Mouse (Mus musculus): Measurements from ENCODE around the gene Fam25c. TPM values are rescaled to one million over a fixed set of nuclear protein-coding genes. Genes with fewer than 3 reads are reported as not detected.

Fam25c gene
- polyA plus RNA-seq, 1 experiment from 2014 or later, result not detected

DNA sequence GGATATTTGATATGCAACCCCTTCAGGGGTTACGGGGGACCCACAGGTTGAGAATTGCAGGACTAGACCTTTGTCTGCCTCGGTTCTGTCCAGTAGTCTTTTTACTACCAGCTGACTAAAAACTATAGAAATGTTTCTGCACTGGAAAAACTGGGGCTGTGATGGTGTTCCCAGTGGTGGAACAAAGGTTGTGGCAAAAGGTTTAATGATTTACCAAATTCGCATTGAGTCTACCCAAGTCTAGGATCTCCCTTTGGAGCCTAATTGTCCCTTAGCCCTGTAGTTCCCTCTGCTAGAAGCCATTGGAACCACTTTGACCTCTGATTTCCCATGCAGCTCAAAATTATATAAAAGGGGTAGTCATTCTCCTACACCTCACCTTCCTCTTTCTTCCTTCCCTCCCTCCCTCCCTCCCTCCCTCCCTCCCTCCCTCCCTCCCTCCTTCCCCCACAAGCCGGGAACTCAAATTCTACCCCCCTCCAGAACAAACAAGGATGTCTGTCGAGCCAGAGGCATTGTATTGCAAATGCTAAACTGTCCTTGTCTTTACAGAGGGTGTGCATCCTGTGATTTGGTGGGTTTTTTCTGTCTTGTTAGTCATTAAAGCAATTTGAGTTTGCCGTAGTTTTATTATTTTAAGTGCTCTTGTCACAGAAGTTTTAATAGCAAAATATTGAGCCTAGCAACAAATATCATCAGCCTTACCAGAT lies 42.7 kb downstream of the Fam25c start:
- WGBS, result 18% methylated on average over 6 of the region's 6 CpGs
- Histone ChIP-seq H3K27ac (peak overlapping the region; percentile 69), H3K4me3 (peak overlapping the region; percentile 95), H3K9me3 (no peaks in the 10 kb centered on the region), H3K4me1 (replicated peaks) (peaks cover 25% of the 10 kb centered on the region), H3K27me3 (ENCODE audit: insufficient read depth, poor library complexity, severe bottlenecking) (no peaks in the 10 kb centered on the region), H3K36me3 (peaks cover 18% of the 10 kb centered on the region)
- no peak for DNase-seq (ENCODE audit: low spot score)

DNA sequence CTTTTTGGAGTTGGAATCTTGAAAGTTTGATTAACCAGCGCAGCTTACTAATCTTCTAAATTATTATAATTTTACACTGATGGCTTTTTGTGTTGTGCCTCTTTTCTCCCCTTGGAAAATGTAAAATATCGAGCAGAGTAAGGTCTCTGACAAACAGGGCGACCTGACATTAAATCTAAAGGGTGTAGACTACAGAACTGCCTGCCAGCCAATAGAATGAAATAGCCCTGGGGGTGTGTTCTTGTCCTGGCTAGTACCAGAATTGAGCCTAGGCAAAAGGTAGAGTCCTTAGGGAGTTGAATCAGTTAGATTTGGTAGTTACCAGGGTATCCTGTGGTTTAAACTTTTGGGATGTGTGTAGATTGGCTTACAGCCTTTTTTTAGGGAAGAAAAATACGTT lies 43.5 kb downstream of the Fam25c start:
- Histone ChIP-seq H3K27me3 (ENCODE audit: insufficient read depth, poor library complexity, severe bottlenecking) (no peaks in the 10 kb centered on the region), H3K36me3 (peaks cover 12% of the 10 kb centered on the region), H3K27ac (peak overlapping the region; percentile 98), H3K4me1 (replicated peaks) (peaks cover 25% of the 10 kb centered on the region), H3K9me3 (no peaks in the 10 kb centered on the region), H3K4me3 (peak overlapping the region; percentile 95)
- peak; percentile 5 for DNase-seq (ENCODE audit: low spot score)
- WGBS, result 5% methylated on average over 4 of the region's 4 CpGs

DNA sequence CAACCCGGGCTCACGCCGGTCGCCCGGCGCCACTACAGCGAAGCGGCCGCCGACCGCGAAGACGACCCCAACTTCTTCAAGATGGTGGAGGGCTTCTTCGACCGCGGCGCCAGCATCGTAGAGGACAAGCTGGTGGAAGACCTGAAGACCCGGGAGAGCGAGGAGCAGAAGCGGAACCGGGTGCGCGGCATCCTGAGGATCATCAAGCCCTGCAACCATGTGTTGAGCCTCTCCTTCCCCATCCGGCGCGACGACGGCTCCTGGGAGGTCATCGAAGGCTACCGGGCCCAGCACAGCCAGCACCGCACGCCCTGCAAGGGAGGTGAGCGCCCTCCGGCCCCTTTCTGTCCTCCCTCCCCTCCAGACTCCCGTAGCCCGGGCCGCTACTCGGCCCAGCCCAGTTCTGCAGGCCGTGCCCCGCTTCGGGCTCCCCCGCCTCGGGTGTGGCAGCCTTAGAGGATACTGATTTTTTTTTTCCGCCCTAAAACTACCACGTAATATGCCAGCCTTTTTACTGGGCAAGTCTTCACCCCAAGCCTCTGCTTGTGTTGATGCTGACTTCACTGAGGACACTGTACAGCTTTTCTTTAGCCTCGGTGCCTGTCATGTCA lies 44.1 kb downstream of the Fam25c start:
- H3K4me1 ChIP-seq (replicated peaks), result peaks cover 25% of the 10 kb centered on the region
- H3K27me3 ChIP-seq (ENCODE audit: insufficient read depth, poor library complexity, severe bottlenecking), result no peaks in the 10 kb centered on the region
- H3K9me3 ChIP-seq, result no peaks in the 10 kb centered on the region
- peak overlapping the region; percentile 98 for H3K27ac ChIP-seq
- DNase-seq (ENCODE audit: low spot score), result peak; percentile 70
- H3K36me3 ChIP-seq, result peaks cover 6% of the 10 kb centered on the region
- peak overlapping the region; percentile 95 for H3K4me3 ChIP-seq
- under 1% methylated on average over 47 of the region's 47 CpGs for WGBS

DNA sequence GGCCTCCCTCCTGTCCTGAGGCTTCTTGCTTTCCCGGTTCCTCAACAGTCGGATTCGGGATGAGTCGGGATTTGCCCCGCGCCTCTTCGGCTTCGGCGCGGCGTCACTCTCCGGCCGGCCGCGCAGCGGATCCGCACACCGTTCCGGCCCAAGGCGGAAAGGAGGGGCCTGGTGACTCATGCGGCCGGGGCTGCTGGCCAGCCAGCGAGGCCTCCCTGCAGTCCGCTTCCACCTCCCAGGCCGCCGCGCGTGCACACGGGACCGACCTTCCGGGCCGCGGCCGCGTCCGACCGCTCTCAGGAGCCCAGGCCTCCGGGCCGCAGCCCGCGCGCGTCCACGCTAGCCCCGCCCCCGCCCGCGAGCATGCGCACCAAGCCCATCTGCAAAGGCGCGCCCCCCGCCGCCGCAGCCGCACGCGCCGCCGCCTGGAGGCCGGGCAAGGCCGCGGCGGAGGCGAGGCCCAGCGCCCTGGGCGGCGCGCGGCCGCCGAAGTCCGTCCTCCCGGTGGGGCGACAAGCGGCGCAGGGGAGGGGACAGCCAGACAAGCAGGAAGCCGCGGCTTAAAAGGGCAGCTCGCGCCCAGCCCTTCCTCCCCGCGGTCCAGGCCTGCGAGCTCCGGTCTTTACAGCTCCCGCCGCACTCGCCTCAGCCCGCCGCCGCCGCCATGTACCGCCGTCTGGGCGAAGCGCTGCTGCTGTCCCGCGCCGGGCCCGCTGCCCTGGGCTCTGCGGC lies 44.8 kb downstream of the Fam25c start, which contains the start of the genes Shld2 and Glud1:
TSS of gene Shld2 (minus strand) at position 260 of the 732 bp plus-strand sequence.
TSS of gene Glud1 (plus strand) at position 494 of the 732 bp plus-strand sequence.
- Histone ChIP-seq H3K27ac (peak within 1 kb of the TSS; percentile 98), H3K27me3 (ENCODE audit: insufficient read depth, poor library complexity, severe bottlenecking) (no peaks in the 10 kb centered on the region), H3K4me1 (replicated peaks) (peaks cover 25% of the 10 kb centered on the region), H3K4me3 (peak within 1 kb of the TSS; percentile 95), H3K9me3 (no peaks in the 10 kb centered on the region), H3K36me3 (peaks cover 5% of the 10 kb centered on the region; the same call in 1 of the 2 replicates)
- WGBS, result under 1% methylated on average over 100 of the region's 100 CpGs
- DNase-seq (ENCODE audit: low spot score), result peak; percentile 95

DNA sequence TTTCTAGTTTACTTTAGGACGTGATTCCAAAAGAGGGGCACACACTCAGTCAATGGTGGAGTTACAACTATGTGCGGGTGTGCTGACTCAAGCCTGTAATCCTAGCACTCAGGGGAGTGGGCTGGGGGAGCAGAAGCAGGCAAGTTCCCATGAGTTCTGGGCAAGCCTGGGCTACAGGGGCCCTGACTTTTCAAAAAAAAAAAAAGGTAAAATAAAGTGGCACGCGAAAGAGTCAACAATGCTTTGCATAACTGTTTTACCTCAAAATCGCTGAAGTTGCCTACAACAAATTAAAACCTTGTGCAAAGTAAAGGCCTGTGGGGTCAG lies 45.4 kb downstream of the Fam25c start:
- no peaks in the 10 kb centered on the region for H3K9me3 ChIP-seq
- peaks cover 5% of the 10 kb centered on the region; the same call in 1 of the 2 replicates for H3K36me3 ChIP-seq
- H3K4me1 ChIP-seq (replicated peaks), result peaks cover 25% of the 10 kb centered on the region
- peak overlapping the region; percentile 98 for H3K27ac ChIP-seq
- WGBS, result 13% methylated on average over 5 of the region's 5 CpGs
- peak overlapping the region; percentile 95 for H3K4me3 ChIP-seq
- DNase-seq (ENCODE audit: low spot score), result no peak
- no peaks in the 10 kb centered on the region for H3K27me3 ChIP-seq (ENCODE audit: insufficient read depth, poor library complexity, severe bottlenecking)

DNA sequence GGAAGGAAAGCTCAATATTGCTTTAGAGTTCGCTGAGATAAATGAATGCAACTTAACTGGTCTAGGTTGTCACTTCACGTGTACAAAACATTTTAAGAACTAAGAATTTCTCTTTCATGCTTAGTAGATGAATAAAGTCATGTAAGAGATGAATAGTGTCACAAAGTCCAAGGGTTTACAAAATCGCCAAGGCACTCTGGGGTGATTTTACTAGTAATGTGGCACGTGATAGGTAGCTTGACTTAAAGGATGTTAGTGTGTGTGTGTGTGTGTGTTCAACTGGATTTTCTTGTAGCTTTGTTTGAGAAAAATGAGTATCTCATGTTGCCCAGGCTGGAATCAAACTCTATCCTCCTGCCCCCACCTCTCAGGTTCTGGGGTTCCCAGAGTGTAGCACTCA lies 46.0 kb downstream of the Fam25c start:
- Histone ChIP-seq H3K9me3 (no peaks in the 10 kb centered on the region), H3K4me1 (replicated peaks) (peaks cover 25% of the 10 kb centered on the region), H3K36me3 (peaks cover 5% of the 10 kb centered on the region; the same call in 1 of the 2 replicates), H3K27ac (no peak overlapping the region), H3K4me3 (no peak overlapping the region; the same call in 1 of the 2 replicates), H3K27me3 (ENCODE audit: insufficient read depth, poor library complexity, severe bottlenecking) (no peaks in the 10 kb centered on the region)
- 95% methylated on average over 4 of the region's 4 CpGs for WGBS
- DNase-seq (ENCODE audit: low spot score), result no peak

DNA sequence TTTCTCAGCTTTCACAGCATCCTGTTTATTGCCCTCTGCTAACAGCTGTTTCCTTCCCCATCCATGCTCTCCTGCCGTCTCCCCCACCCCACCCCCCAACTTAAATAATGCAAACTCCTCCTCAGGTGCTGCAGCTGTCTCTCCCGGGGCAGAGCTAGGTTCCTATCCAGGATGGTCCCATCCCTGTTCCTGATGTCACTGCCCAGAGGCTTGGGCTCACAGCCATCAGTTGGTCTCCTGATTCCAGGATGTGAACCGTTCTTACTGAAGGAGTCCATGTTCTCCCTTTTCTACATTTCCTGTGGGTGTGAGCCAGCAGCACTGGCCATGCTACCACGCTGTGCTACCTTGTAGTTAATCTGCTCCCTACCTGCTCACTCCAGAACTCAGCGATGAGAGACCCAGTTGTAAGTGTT lies 52.0 kb downstream of the Fam25c start:
- no peaks in the 10 kb centered on the region for H3K27me3 ChIP-seq (ENCODE audit: insufficient read depth, poor library complexity, severe bottlenecking)
- 46% methylated on average over 5 of the region's 5 CpGs for WGBS
- no peak for DNase-seq (ENCODE audit: low spot score)

DNA sequence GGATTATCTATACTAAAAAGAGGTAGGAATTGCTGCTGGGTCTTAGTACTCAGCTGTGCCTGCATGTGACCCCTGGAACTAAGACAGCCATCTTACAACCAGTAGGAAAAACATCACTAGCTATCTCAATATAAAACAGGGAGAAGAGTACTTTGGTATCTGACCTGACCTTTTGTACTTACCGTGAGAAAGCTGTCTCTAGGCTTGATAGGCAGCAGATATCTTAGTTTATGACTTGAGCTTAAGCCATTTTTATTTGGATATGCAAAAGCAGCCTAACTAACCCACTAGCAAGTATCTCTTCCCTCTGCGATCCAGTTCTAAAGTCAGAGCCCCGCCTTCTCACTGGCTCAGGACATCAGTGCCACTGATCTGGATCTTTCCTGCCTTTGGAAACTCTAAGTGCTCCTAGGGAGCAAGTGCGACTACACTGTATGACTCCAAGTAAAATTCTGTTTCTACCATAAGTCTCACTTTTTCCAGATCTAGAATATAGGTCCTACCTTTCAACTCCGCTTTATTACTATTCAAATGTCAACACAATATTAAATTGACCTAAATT lies 52.5 kb downstream of the Fam25c start:
- H3K4me3 ChIP-seq, result no peak overlapping the region
- H3K9me3 ChIP-seq, result no peaks in the 10 kb centered on the region
- H3K36me3 ChIP-seq, result no peaks in the 10 kb centered on the region
- 80% methylated on average over 5 of the region's 5 CpGs for WGBS
- no peak overlapping the region for H3K27ac ChIP-seq
- no peaks in the 10 kb centered on the region for H3K4me1 ChIP-seq (replicated peaks)
- H3K27me3 ChIP-seq (ENCODE audit: insufficient read depth, poor library complexity, severe bottlenecking), result no peaks in the 10 kb centered on the region
- no peak for DNase-seq (ENCODE audit: low spot score)

More for the DNA sequence above, 52.0 kb downstream of the Fam25c start:
- Histone ChIP-seq H3K4me1 (replicated peaks) (no peaks in the 10 kb centered on the region), H3K9me3 (no peaks in the 10 kb centered on the region), H3K27ac (no peak overlapping the region), H3K4me3 (no peak overlapping the region), H3K36me3 (no peaks in the 10 kb centered on the region)

Other genes with a start within 250 kb of the Fam25c start
- not detected in 2 replicates for gene Npy4r, start 202.9 kb downstream of the Fam25c start, polyA plus RNA-seq (2016; fragmentation: Nextera tagmentation; extraction: Ambion mirVana)
- gene Gprin2, start 153.8 kb downstream of the Fam25c start, polyA plus RNA-seq (2016; fragmentation: Nextera tagmentation; extraction: Ambion mirVana), result 0.49 and 1.2 TPM in 2 replicates
- gene Syt15, start 135.8 kb downstream of the Fam25c start, polyA plus RNA-seq (2016; fragmentation: Nextera tagmentation; extraction: Ambion mirVana), result 0.14 and 0.17 TPM in 2 replicates
- 6.1 and 10.0 TPM in 2 replicates for gene Shld2, start 44.9 kb downstream of the Fam25c start, polyA plus RNA-seq (2016; fragmentation: Nextera tagmentation; extraction: Ambion mirVana)
- gene Glud1, start 44.7 kb downstream of the Fam25c start, polyA plus RNA-seq (2016; fragmentation: Nextera tagmentation; extraction: Ambion mirVana), result 77.9 and 82.0 TPM in 2 replicates
- gene Sncg, start 19.4 kb upstream of the Fam25c start, polyA plus RNA-seq (2016; fragmentation: Nextera tagmentation; extraction: Ambion mirVana), result 51.0 and 125 TPM in 2 replicates
- gene Mmrn2, start 20.0 kb upstream of the Fam25c start, polyA plus RNA-seq (2016; fragmentation: Nextera tagmentation; extraction: Ambion mirVana), result 7.0 and 8.5 TPM in 2 replicates
- gene Bmpr1a, start 147.9 kb upstream of the Fam25c start, polyA plus RNA-seq (2016; fragmentation: Nextera tagmentation; extraction: Ambion mirVana), result 31.6 and 42.8 TPM in 2 replicates
- gene 9230112D13Rik, start 167.4 kb upstream of the Fam25c start, polyA plus RNA-seq (2016; fragmentation: Nextera tagmentation; extraction: Ambion mirVana), result not detected in 2 replicates
- gene Ldb3, start 233.2 kb upstream of the Fam25c start, polyA plus RNA-seq (2016; fragmentation: Nextera tagmentation; extraction: Ambion mirVana), result 0.09 and 0.36 TPM in 2 replicates
- 0.21 TPM in 1 of 2 replicates, not detected in the other for gene Opn4, start 244.7 kb upstream of the Fam25c start, polyA plus RNA-seq (2016; fragmentation: Nextera tagmentation; extraction: Ambion mirVana)